Mouse (Mus musculus): ENCODE measurements at regions not wholly inside any gene's neighbourhood (a gene's known extent, or its start where the extent isn't known, plus 50 kb on each side); places are given as distances from the start of the nearest gene placed in this dataset.

GRCm38 (mm10) chr11:20908471-20908870, 77.6 kb upstream of the Lgalsl start:
- H3K9ac ChIP-seq, result no peak overlapping the region
- H3K4me2 ChIP-seq (replicated peaks), result no peak overlapping the region
- 54% methylated on average over 4 of the region's 4 CpGs for WGBS
- no peak; the same call in 1 of the 2 replicates for ATAC-seq (ENCODE audit: insufficient number of reproducible peaks, low FRiP score, low TSS enrichment, low read depth)
- H3K4me3 ChIP-seq (replicated peaks), result no peak overlapping the region
- H3K9me3 ChIP-seq (replicated peaks), result no peaks in the 10 kb centered on the region
- H3K27me3 ChIP-seq, result no peaks in the 10 kb centered on the region
- peaks cover 4% of the 10 kb centered on the region; the same call in 1 of the 2 replicates for H3K4me1 ChIP-seq
- H3K36me3 ChIP-seq, result no peaks in the 10 kb centered on the region
- no peak overlapping the region for H3K27ac ChIP-seq (replicated peaks)

- no peak for ATAC-seq (ENCODE audit: insufficient number of reproducible peaks, low FRiP score, low TSS enrichment, low read depth)
- Histone ChIP-seq H3K27me3 (no peaks in the 10 kb centered on the region), H3K27ac (replicated peaks) (no peak overlapping the region), H3K9me3 (replicated peaks) (no peaks in the 10 kb centered on the region), H3K4me3 (replicated peaks) (no peak overlapping the region), H3K4me1 (peaks cover 36% of the 10 kb centered on the region), H3K36me3 (no peaks in the 10 kb centered on the region), H3K9ac (no peak overlapping the region), H3K4me2 (replicated peaks) (no peak overlapping the region)
- WGBS, result 79% methylated on average over 2 of the region's 2 CpGs
Observed at GRCm38 (mm10) chr11:20913042-20913441, 82.2 kb upstream of the Lgalsl start.

- H3K9ac ChIP-seq, result no peak overlapping the region
- H3K4me1 ChIP-seq, result peaks cover 35% of the 10 kb centered on the region
- no peaks in the 10 kb centered on the region for H3K9me3 ChIP-seq (replicated peaks)
- no peak overlapping the region for H3K27ac ChIP-seq (replicated peaks)
- WGBS, result 16% methylated on average over 8 of the region's 8 CpGs
- ATAC-seq (ENCODE audit: insufficient number of reproducible peaks, low FRiP score, low TSS enrichment, low read depth), result no peak
- no peaks in the 10 kb centered on the region for H3K27me3 ChIP-seq
- H3K4me2 ChIP-seq (replicated peaks), result no peak overlapping the region
- H3K4me3 ChIP-seq (replicated peaks), result no peak overlapping the region
- no peaks in the 10 kb centered on the region for H3K36me3 ChIP-seq
Observed at GRCm38 (mm10) chr11:20913598-20914296, 82.9 kb upstream of the Lgalsl start.

- Histone ChIP-seq H3K9me3 (replicated peaks) (no peaks in the 10 kb centered on the region), H3K4me2 (replicated peaks) (0 out of 2 replicates have a peak overlapping the region, but pooled peaks have one; percentile 8), H3K9ac (no peak overlapping the region), H3K27me3 (no peaks in the 10 kb centered on the region), H3K36me3 (no peaks in the 10 kb centered on the region), H3K4me3 (replicated peaks) (no peak overlapping the region), H3K27ac (replicated peaks) (peak overlapping the region; percentile 48), H3K4me1 (peaks cover 35% of the 10 kb centered on the region)
- ATAC-seq (ENCODE audit: insufficient number of reproducible peaks, low FRiP score, low TSS enrichment, low read depth), result no peak
- WGBS, result 54% methylated on average over 12 of the region's 12 CpGs
Observed at GRCm38 (mm10) chr11:20914297-20914997, 83.6 kb upstream of the Lgalsl start.

- H3K9me3 ChIP-seq (replicated peaks), result no peaks in the 10 kb centered on the region
- 11% methylated on average over 8 of the region's 8 CpGs for WGBS
- peak overlapping the region; percentile 48 for H3K27ac ChIP-seq (replicated peaks)
- H3K4me3 ChIP-seq (replicated peaks), result no peak overlapping the region
- H3K4me1 ChIP-seq, result peaks cover 35% of the 10 kb centered on the region
- no peaks in the 10 kb centered on the region for H3K36me3 ChIP-seq
- no peaks in the 10 kb centered on the region for H3K27me3 ChIP-seq
- peak overlapping the region; percentile 8; the same call in 1 of the 2 replicates for H3K4me2 ChIP-seq (replicated peaks)
- ATAC-seq (ENCODE audit: insufficient number of reproducible peaks, low FRiP score, low TSS enrichment, low read depth), result peak; percentile 65
- no peak overlapping the region for H3K9ac ChIP-seq
Observed at GRCm38 (mm10) chr11:20915182-20915602, 84.3 kb upstream of the Lgalsl start.

- peak overlapping the region; percentile 61; the same call in 1 of the 2 replicates for H3K27ac ChIP-seq (replicated peaks)
- H3K4me2 ChIP-seq (replicated peaks), result 0 out of 2 replicates have a peak overlapping the region, but pooled peaks have one; percentile 12
- ATAC-seq (ENCODE audit: insufficient number of reproducible peaks, low FRiP score, low TSS enrichment, low read depth), result no peak
- H3K4me3 ChIP-seq (replicated peaks), result no peak overlapping the region
- no peaks in the 10 kb centered on the region for H3K9me3 ChIP-seq (replicated peaks)
- no peaks in the 10 kb centered on the region for H3K27me3 ChIP-seq
- H3K9ac ChIP-seq, result no peak overlapping the region
- H3K4me1 ChIP-seq, result peaks cover 35% of the 10 kb centered on the region
- H3K36me3 ChIP-seq, result no peaks in the 10 kb centered on the region
- 31% methylated on average over 7 of the region's 7 CpGs for WGBS
Observed at GRCm38 (mm10) chr11:20915687-20916432, 85.0 kb upstream of the Lgalsl start.

- Histone ChIP-seq H3K36me3 (no peaks in the 10 kb centered on the region), H3K9me3 (replicated peaks) (no peaks in the 10 kb centered on the region), H3K27ac (replicated peaks) (peak overlapping the region; percentile 61; the same call in 1 of the 2 replicates), H3K4me1 (peaks cover 37% of the 10 kb centered on the region), H3K4me3 (replicated peaks) (no peak overlapping the region), H3K9ac (no peak overlapping the region), H3K4me2 (replicated peaks) (no peak overlapping the region), H3K27me3 (no peaks in the 10 kb centered on the region)
- 30% methylated on average over 6 of the region's 6 CpGs for WGBS
- ATAC-seq (ENCODE audit: insufficient number of reproducible peaks, low FRiP score, low TSS enrichment, low read depth), result no peak
Observed at GRCm38 (mm10) chr11:20916473-20916911, 85.6 kb upstream of the Lgalsl start.

GRCm38 (mm10) chr11:20916961-20917360, 86.1 kb upstream of the Lgalsl start:
- WGBS, result 79% methylated on average over 7 of the region's 7 CpGs
- H3K4me3 ChIP-seq (replicated peaks), result no peak overlapping the region

GRCm38 (mm10) chr11:20917483-20917882, 86.6 kb upstream of the Lgalsl start:
- H3K4me2 ChIP-seq (replicated peaks), result no peak overlapping the region
- H3K27me3 ChIP-seq, result no peaks in the 10 kb centered on the region
- H3K4me1 ChIP-seq, result peaks cover 41% of the 10 kb centered on the region
- H3K36me3 ChIP-seq, result no peaks in the 10 kb centered on the region
- no peak for ATAC-seq (ENCODE audit: insufficient number of reproducible peaks, low FRiP score, low TSS enrichment, low read depth)
- 77% methylated on average over 5 of the region's 5 CpGs for WGBS
- no peaks in the 10 kb centered on the region for H3K9me3 ChIP-seq (replicated peaks)
- H3K9ac ChIP-seq, result no peak overlapping the region
- no peak overlapping the region for H3K4me3 ChIP-seq (replicated peaks)
- no peak overlapping the region for H3K27ac ChIP-seq (replicated peaks)

More at GRCm38 (mm10) chr11:20916961-20917360, 86.1 kb upstream of the Lgalsl start:
- no peak for ATAC-seq (ENCODE audit: insufficient number of reproducible peaks, low FRiP score, low TSS enrichment, low read depth)
- Histone ChIP-seq H3K27me3 (no peaks in the 10 kb centered on the region), H3K9me3 (replicated peaks) (no peaks in the 10 kb centered on the region), H3K27ac (replicated peaks) (no peak overlapping the region), H3K36me3 (no peaks in the 10 kb centered on the region), H3K4me1 (peaks cover 41% of the 10 kb centered on the region), H3K4me2 (replicated peaks) (no peak overlapping the region), H3K9ac (no peak overlapping the region)

- no peak overlapping the region for H3K9ac ChIP-seq
- no peak overlapping the region for H3K4me3 ChIP-seq (replicated peaks)
- 49% methylated on average over 6 of the region's 6 CpGs for WGBS
- H3K27me3 ChIP-seq, result no peaks in the 10 kb centered on the region
- no peak overlapping the region for H3K4me2 ChIP-seq (replicated peaks)
- H3K36me3 ChIP-seq, result no peaks in the 10 kb centered on the region
- H3K9me3 ChIP-seq (replicated peaks), result no peaks in the 10 kb centered on the region
- no peak for ATAC-seq (ENCODE audit: insufficient number of reproducible peaks, low FRiP score, low TSS enrichment, low read depth)
- H3K4me1 ChIP-seq, result 0 out of 2 replicates have a peak, but pooled peaks cover 6% of the 10 kb centered on the region
- H3K27ac ChIP-seq (replicated peaks), result no peak overlapping the region
Observed at GRCm38 (mm10) chr11:20923115-20923514, 92.3 kb upstream of the Lgalsl start.

- no peak for ATAC-seq (ENCODE audit: insufficient number of reproducible peaks, low FRiP score, low TSS enrichment, low read depth)
- Histone ChIP-seq H3K36me3 (no peaks in the 10 kb centered on the region), H3K27ac (replicated peaks) (no peak overlapping the region), H3K4me2 (replicated peaks) (no peak overlapping the region), H3K27me3 (no peaks in the 10 kb centered on the region), H3K9me3 (replicated peaks) (no peaks in the 10 kb centered on the region), H3K9ac (no peak overlapping the region), H3K4me3 (replicated peaks) (no peak overlapping the region), H3K4me1 (no peaks in the 10 kb centered on the region)
- 80% methylated on average over 1 of the region's 1 CpGs for WGBS
Observed at GRCm38 (mm10) chr11:20929426-20929825, 98.6 kb upstream of the Lgalsl start.
